Mouse (Mus musculus) right cerebral cortex, postnatal 25 days (tissue): ENCODE measurements at regions not wholly inside any gene's neighbourhood (a gene's known extent, or its start where the extent isn't known, plus 50 kb on each side); places are given as distances from the start of the nearest gene placed in this dataset.

ENCODE experiments used
- DNase-seq: peaks from one replicate; pipeline ENCODE4 v3.0.0; 2022

- DNase-seq = peak; percentile 52
Observed at GRCm38 (mm10) chr6:70714239-70714638, 77.8 kb downstream of the Rpia start.

GRCm38 (mm10) chr6:70713665-70714064, 78.4 kb downstream of the Rpia start:
- no peak for DNase-seq

- DNase-seq = no peak
Observed at GRCm38 (mm10) chr6:70713118-70713517, 78.9 kb downstream of the Rpia start.

DNA sequence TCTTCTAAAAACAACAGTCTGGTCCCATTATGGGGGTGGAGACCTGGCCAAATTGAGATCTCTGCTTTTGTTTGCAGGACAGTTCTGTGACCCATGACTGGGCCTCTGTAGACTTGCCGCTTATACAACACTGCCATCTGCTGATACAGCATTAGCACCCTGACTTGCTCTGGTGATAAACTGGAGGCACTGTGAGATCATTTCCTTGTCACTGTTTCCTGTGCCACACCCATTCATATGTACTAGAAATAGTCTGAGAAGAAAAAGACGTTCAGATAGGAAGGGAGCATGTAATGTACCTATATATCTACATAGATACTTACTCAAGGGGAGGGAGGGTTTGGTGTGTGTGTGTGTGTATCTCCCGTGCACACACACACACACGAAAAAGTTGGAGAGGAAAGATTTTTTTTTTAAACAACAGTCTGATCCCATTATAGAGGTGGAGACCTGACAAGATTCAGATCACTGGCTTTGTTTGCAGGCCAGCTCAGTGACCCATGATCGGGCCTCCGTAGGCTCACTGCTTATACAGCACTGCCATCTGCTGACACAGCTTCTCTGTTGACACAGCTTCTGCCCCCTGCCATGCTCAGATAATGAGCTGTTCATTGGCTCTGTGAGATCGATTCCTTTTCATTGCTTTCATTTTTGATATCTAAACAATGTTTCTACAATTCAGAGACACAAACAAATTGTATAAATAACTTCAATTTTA, 82.5 kb downstream of the Rpia start:
- DNase-seq = no peak

- DNase-seq = no peak
Observed at GRCm38 (mm10) chr6:70695596-70695995, 96.4 kb downstream of the Rpia start.
